Mouse (Mus musculus) liver, embryonic 16.5 days (tissue): ENCODE measurements around the gene Ext2. TPM values are rescaled to one million over a fixed set of nuclear protein-coding genes. Genes with fewer than 3 reads are reported as not detected.

Experiments
- ATAC-seq: fragments of 200-750 bp; cut with Nextera tagmentation; 2 replicates; pipeline ENCODE4 v1.8.0; 2017; ENCODE audit warnings: low read depth, mild to moderate bottlenecking, moderate number of reproducible peaks, moderate library complexity
- H3K27ac ChIP-seq: fragments of 300-500 bp; sonication (generic); 2 replicates; pipeline ENCODE4 v1.5.1; 2014; ENCODE audit warnings: mild to moderate bottlenecking, low read length
- H3K27me3 ChIP-seq: fragments of 300-500 bp; sonication (generic); 2 replicates; pipeline ENCODE4 v1.6.1; 2014; ENCODE audit warnings: low read depth, low read length, mixed read lengths; ENCODE audit not compliant: control insufficient read depth, insufficient read depth
- H3K36me3 ChIP-seq: fragments of 300-500 bp; sonication (generic); 2 replicates; pipeline ENCODE4 v1.6.1; 2014; ENCODE audit warnings: mild to moderate bottlenecking; ENCODE audit not compliant: control insufficient read depth, insufficient read depth
- H3K4me1 ChIP-seq: fragments of 300-500 bp; sonication (generic); 2 replicates; pipeline ENCODE4 v1.6.1; 2014; ENCODE audit warnings: low read depth, low read length, mixed read lengths; ENCODE audit not compliant: control insufficient read depth
- H3K4me2 ChIP-seq: fragments of 300-500 bp; sonication (generic); 2 replicates; pipeline ENCODE4 v1.6.1; 2014; ENCODE audit warnings: low read depth, low read length, mixed read lengths
- H3K4me3 ChIP-seq: fragments of 300-500 bp; sonication (generic); 2 replicates; pipeline ENCODE4 v1.5.1; 2014; ENCODE audit warnings: low read depth, mild to moderate bottlenecking, low read length
- H3K9ac ChIP-seq: fragments of 300-500 bp; sonication (generic); 2 replicates; pipeline ENCODE4 v1.6.1; 2014; ENCODE audit warnings: low read depth, low read length
- H3K9me3 ChIP-seq: fragments of 300-500 bp; sonication (generic); replicated peaks from 2 replicates; pipeline ENCODE4 v1.6.1; 2016; ENCODE audit warnings: low read length; ENCODE audit not compliant: control insufficient read depth
- WGBS: fragments of 180-500 bp; shearing (Covaris S2); extraction: QIAGEN DNeasy Blood & Tissue Kit; methylation state at CpG from one replicate; pipeline ENCODE4 v1.1.7; 2014; ENCODE audit not compliant: insufficient replicate concordance; 5-methylcytosine and 5-hydroxymethylcytosine counted together
- polyA plus RNA-seq: library from polyadenylated mRNA; unstranded; fragments of >200 nt; fragmentation: Nextera tagmentation; extraction: Ambion mirVana; gene quantifications from 2 replicates; pipeline ENCODE4 v1.2.1, GENCODE M21; 2015

Gene Ext2
- polyA plus RNA-seq, 1 experiment from 2014 or later = 27.0 TPM

DNA sequence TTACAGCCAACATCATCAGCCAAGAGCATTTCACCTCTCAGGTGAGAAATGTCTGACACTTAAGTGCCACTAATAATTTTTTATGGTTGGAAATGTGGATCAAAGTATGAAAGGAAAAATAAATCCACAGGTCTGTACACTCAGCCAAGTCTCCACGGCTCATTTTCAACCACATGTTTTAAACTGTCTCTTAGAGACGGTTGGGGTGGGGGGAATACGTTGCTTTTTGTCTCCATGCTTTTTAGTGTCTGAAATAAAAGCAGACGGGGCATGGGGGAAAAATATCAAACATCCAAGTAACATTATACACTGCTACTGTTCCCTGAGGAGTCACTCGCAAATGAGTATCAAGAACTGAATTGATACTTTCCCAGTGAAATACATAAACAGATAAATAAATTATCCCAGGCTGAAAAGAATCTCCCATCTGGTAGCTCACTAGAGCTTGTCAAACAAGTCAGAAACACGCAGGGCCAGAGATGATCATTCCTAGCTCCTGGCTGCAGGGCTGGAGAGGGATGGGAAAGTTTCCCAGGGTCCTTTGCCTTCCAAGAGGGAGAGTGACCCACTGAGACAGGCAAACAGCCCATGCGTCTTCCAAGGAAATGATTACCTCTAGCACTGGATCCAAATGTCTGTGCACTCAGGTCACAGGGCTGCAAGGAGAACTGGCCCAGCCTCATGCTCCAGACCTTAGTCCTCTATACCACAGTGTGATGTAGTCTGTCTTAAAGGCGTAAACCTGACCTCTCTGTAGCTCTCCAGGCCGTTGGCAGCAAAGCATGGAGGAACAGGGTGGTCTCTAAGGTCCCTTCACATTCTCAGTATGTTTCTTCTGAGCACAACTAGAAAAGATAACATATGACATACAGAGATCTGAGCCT, 102.3 kb downstream of the Ext2 start:
- no peak for ATAC-seq
- H3K36me3 ChIP-seq = no peaks in the 10 kb centered on the region
- no peak overlapping the region for H3K4me3 ChIP-seq
- no peaks in the 10 kb centered on the region for H3K27me3 ChIP-seq
- 69% methylated on average over 9 of the region's 9 CpGs for WGBS
- no peaks in the 10 kb centered on the region for H3K9me3 ChIP-seq
- H3K4me2 ChIP-seq = no peak overlapping the region
- peak overlapping the region; percentile 71 for H3K27ac ChIP-seq
- no peak overlapping the region for H3K9ac ChIP-seq
- H3K4me1 ChIP-seq = no peaks in the 10 kb centered on the region; the same call in 1 of the 2 replicates

DNA sequence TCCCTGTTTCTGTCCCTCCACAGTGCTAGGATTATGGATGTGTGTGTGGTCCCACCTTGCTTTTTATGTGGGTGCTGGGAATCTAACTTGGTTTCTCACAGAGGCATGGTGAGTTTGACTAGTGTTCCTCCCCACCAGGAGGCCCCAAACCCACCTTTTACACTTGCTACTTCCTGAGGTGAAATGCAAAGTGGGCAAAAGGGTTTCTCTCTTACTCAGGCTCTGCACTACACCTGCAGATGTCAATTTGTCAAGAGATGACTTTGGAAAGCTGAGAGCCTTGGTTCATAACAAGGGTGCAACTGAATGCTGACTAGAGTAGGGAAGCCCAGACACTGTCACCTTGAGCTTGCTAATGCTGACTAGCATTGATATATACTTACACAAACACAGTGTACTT, 109.1 kb downstream of the Ext2 start:
- no peaks in the 10 kb centered on the region for H3K4me1 ChIP-seq
- H3K4me3 ChIP-seq = no peak overlapping the region
- no peaks in the 10 kb centered on the region for H3K36me3 ChIP-seq
- no peak overlapping the region for H3K9ac ChIP-seq
- no peak overlapping the region for H3K27ac ChIP-seq
- H3K9me3 ChIP-seq = no peaks in the 10 kb centered on the region
- no peak overlapping the region for H3K4me2 ChIP-seq
- no peak for ATAC-seq
- H3K27me3 ChIP-seq = no peaks in the 10 kb centered on the region

DNA sequence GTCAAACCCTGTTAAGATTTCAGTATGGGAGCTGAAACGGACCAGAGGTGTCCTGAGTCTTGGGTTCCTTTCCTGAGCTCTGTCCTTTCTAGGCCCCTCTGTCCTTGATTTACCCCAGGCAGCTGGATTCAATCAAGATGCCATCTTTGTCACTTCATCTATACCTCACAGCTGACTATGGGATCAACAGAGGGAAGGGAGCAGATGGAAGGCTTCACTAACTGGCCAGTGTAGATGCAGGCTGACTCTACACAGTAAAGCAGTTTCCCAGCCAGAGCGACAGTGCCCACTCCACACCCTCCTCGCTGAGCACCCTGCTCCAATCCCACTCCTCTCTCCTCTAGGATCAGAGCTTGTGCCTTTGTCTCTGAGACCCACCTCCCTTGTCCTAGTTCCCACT, 110.9 kb downstream of the Ext2 start:
- no peak overlapping the region for H3K4me3 ChIP-seq
- H3K36me3 ChIP-seq = no peaks in the 10 kb centered on the region
- no peaks in the 10 kb centered on the region for H3K4me1 ChIP-seq
- no peak for ATAC-seq
- no peak overlapping the region for H3K9ac ChIP-seq
- H3K4me2 ChIP-seq = no peak overlapping the region
- no peaks in the 10 kb centered on the region for H3K27me3 ChIP-seq
- H3K27ac ChIP-seq = no peak overlapping the region
- H3K9me3 ChIP-seq = no peaks in the 10 kb centered on the region
- WGBS = 70% methylated on average over 3 of the region's 3 CpGs

DNA sequence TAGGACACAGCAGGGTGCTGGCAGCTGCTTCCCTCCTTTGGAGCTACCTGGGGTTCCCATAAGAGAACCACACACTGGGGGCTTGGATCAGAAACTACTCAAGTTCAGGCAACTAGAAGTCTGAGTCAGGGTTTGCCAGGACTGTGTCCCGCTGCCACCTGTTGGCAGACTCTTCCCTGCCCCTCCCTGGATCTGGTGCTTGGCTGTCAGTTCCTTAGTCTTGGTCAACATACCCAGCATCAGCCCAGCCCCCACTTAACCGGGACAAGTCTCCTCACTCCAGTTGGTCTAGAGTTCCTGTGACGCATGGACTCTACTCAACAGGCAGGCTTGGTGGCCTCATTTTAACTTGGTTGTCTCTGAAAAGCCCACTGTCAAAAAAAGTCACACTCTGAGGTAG, 112.7 kb downstream of the Ext2 start:
- Histone ChIP-seq H3K4me2 (no peak overlapping the region), H3K9ac (no peak overlapping the region), H3K4me1 (no peaks in the 10 kb centered on the region), H3K4me3 (no peak overlapping the region), H3K27me3 (no peaks in the 10 kb centered on the region), H3K36me3 (no peaks in the 10 kb centered on the region), H3K9me3 (no peaks in the 10 kb centered on the region), H3K27ac (no peak overlapping the region)
- WGBS = 72% methylated on average over 3 of the region's 3 CpGs
- no peak for ATAC-seq

DNA sequence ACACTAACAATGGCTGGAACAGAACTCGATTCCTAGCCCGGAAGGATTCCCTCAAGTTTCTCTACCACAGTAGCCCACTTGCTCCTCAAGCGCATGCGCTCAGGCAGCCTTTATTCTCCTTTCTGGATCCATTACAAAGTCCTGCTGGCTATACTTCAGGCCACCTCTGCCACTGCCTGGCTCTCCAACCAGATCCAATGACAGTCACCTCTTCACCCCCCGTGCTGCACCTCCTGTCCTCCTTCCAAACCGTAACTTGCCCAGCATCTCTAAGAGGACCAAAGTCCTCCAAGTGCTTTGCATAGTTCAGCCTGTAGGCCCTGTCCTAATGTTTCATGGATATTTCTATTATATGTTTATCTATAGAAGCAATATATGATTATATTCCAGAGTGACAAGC, 113.1 kb downstream of the Ext2 start:
- Histone ChIP-seq H3K4me1 (no peaks in the 10 kb centered on the region), H3K4me2 (no peak overlapping the region), H3K9me3 (no peaks in the 10 kb centered on the region), H3K27ac (no peak overlapping the region), H3K9ac (no peak overlapping the region), H3K27me3 (no peaks in the 10 kb centered on the region), H3K4me3 (no peak overlapping the region), H3K36me3 (no peaks in the 10 kb centered on the region)
- ATAC-seq = no peak
- WGBS = 84% methylated on average over 6 of the region's 6 CpGs

DNA sequence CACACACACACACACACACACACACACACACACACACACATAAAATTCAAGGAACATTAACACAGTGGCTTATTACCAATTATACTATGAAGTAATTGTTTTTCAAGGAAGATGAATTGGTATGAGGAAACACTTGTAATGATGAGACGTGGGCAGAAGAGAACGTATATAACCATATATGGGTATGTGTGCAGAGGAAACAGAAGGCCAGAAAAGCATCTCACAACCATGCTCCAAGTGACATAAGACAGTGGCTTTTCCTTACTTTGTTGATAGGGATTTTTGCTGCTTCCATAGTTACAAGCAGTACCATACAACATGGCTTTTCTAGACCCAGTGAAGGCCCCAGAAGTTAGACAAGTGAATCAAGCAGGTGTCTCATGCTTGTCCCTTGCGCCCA, 115.5 kb downstream of the Ext2 start:
- WGBS = 79% methylated on average over 3 of the region's 3 CpGs
- H3K36me3 ChIP-seq = no peaks in the 10 kb centered on the region
- H3K4me2 ChIP-seq = no peak overlapping the region
- H3K4me1 ChIP-seq = no peaks in the 10 kb centered on the region
- H3K9me3 ChIP-seq = no peaks in the 10 kb centered on the region
- H3K27me3 ChIP-seq = no peaks in the 10 kb centered on the region
- no peak overlapping the region for H3K27ac ChIP-seq
- no peak for ATAC-seq
- H3K4me3 ChIP-seq = no peak overlapping the region
- H3K9ac ChIP-seq = no peak overlapping the region

DNA sequence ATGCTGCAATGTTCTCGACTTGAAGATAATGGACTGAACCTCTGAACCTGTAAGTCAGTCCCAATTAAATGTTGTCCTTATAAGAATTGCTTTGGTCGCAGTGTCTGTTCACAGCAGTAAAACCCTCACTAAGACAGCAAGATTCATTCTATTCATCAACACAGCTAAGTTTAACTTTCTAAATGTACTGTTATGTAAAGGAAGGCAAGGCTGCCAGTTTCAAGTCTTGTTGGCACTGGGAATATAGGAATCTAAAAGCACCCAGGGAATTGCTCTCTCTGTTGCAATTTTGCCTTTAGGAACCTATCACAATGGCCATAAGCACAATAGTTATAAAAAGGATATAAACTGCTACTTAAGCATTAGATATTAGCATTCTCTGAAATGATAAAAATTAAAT, 116.0 kb downstream of the Ext2 start:
- Histone ChIP-seq H3K9ac (no peak overlapping the region), H3K27me3 (no peaks in the 10 kb centered on the region), H3K36me3 (no peaks in the 10 kb centered on the region), H3K4me3 (no peak overlapping the region), H3K9me3 (no peaks in the 10 kb centered on the region), H3K4me2 (no peak overlapping the region), H3K4me1 (no peaks in the 10 kb centered on the region), H3K27ac (no peak overlapping the region)
- 71% methylated on average over 2 of the region's 2 CpGs for WGBS
- no peak for ATAC-seq

DNA sequence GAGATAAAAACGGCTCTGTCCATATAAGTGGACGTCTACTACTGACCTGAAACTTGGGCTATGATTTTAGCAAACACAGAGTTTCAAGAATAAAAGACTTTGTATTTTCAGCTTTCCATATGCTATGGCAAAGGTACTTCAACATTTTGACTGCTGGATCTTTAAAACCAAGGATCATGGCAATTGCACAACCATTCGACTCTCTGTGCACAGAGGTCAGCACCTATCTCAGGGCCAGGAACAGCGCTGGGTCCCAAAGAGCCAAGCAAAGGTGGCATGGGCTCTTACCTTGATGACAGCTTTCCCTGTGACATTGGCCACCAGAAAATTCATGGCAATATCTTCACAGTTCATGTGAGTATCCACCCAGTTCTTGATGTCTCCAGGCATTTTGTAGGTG, 118.2 kb downstream of the Ext2 start:
- H3K4me1 ChIP-seq = no peaks in the 10 kb centered on the region
- no peaks in the 10 kb centered on the region for H3K9me3 ChIP-seq
- H3K36me3 ChIP-seq = no peaks in the 10 kb centered on the region
- H3K4me2 ChIP-seq = no peak overlapping the region
- H3K27me3 ChIP-seq = no peaks in the 10 kb centered on the region
- H3K27ac ChIP-seq = no peak overlapping the region
- no peak for ATAC-seq
- WGBS = 67% methylated on average over 4 of the region's 4 CpGs
- H3K9ac ChIP-seq = no peak overlapping the region
- H3K4me3 ChIP-seq = no peak overlapping the region

DNA sequence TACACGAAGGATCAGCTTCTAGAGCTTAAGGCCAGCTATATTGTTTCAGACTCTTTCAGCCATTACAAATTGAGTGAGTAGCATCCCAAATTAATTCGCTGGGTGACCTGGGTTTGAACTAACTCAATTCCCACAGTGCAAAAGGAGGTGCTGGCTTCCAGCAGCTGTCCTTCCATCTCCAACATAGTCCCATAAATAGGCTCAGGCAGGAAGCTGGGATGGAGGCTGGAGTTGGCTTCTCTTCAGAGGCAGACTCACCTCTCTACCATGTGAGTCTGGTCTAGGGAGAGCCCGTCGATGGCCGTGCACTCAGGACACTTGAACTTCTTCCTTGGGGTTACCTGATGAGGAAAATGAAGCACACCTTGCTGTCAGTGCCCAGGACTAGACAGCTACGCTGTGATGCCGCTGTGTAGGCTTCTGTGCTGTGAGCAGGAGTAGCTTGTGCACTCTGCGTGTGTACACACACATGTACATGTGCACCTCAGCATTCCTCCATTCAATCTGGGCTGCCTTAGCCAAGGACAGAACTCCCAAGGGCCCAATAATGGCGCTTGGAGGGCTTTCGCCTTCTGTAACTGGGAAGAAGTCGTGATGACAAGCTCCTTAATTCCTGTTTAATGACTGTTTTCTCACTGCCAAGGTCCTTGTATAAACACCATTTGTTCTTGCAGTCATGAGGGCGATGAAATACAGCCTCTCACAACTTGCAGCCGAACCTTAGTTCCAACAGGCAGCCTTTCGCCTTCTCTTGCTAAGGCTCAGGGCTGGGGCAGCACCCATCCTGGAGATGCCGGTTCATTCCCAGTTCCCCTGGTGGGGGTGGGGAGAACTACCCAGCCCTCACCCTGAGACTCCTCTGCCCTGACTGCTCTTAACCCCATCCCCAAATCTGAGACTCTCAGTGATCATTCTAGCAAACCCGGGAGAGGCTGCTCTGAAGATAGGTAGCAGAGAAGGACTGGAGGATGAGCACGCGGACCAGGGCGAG, 119.1 kb downstream of the Ext2 start:
- Histone ChIP-seq H3K36me3 (no peaks in the 10 kb centered on the region; the same call in 1 of the 2 replicates), H3K4me2 (no peak overlapping the region), H3K4me1 (no peaks in the 10 kb centered on the region), H3K4me3 (no peak overlapping the region), H3K9ac (no peak overlapping the region), H3K27me3 (no peaks in the 10 kb centered on the region), H3K27ac (no peak overlapping the region), H3K9me3 (no peaks in the 10 kb centered on the region)
- ATAC-seq = no peak
- 79% methylated on average over 19 of the region's 19 CpGs for WGBS
